Mouse (Mus musculus): Measurements from ENCODE around the gene 4921511C20Rik. TPM values are rescaled to one million over a fixed set of nuclear protein-coding genes. Genes with fewer than 3 reads are reported as not detected.

Gene 4921511C20Rik
- not detected in 2 replicates for polyA plus RNA-seq (2016; fragmentation: Nextera tagmentation; extraction: Ambion mirVana)

DNA sequence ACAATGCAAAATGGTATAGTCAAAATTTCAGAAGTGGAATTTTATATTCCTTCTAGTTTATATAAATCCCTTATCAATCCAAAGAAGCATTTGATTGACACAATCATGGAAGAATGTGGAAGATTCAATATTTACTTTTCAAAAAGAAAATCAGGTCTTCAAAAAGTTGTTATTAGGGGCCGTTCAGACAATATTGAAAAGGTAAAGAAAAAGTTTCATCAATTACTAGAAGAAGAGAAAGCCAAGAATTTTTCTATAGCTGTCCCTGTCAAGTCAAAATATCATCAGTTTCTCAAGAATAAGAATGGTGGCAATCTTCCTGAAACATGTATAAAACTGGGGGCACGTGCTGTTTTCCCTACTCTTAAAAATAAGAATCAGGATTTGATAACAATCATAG, at the start of gene 4921511C20Rik:
4921511C20Rik (plus strand) TSS at position 301 of the 400 bp plus-strand sequence.
- ATAC-seq (ENCODE audit: low FRiP score): no peak
- Histone ChIP-seq H3K27ac (no peak within 1 kb of the TSS), H3K36me3 (no peaks in the 10 kb centered on the region), H3K9ac (no peak within 1 kb of the TSS), H3K4me2 (replicated peaks) (no peak within 1 kb of the TSS), H3K27me3 (no peaks in the 10 kb centered on the region), H3K9me3 (replicated peaks) (no peaks in the 10 kb centered on the region), H3K4me3 (no peak within 1 kb of the TSS), H3K4me1 (no peaks in the 10 kb centered on the region)
- 87% methylated on average over 2 of the region's 2 CpGs for WGBS

Data from hindbrain, embryonic 12.5 days (tissue).